In genomic region chr9:114585017-114585345, GRCm38 (mm10) we compare ENCODE assay signal across 8 mouse cellular contexts. TPM values are rescaled to one million over a fixed set of nuclear protein-coding genes. Genes with fewer than 3 reads are reported as not detected.
DNase-seq lines count a peak whose midpoint lies in the region; ATAC-seq and TF ChIP-seq lines count a peak whose summit lies in the region.

No protein-coding gene starts in this region.

- TF ChIP-seq POLR2A in kidney, adult 2 months (IDR thresholded peaks at IDR 0.05; ENCODE audit: low read depth, low read length) = no peak
- TF ChIP-seq POLR2A in CH12.LX (IDR thresholded peaks at IDR 0.05; ENCODE audit: low read depth, low read length) = no peak
- no peak for TF ChIP-seq POLR2A in brain, embryonic 14.5 days (IDR thresholded peaks at IDR 0.05; ENCODE audit: borderline replicate concordance, extremely low read depth, insufficient read depth, insufficient read length, poor library complexity, severe bottlenecking)

- H3K27me3 ChIP-seq in kidney, adult 2 months (replicated peaks; ENCODE audit: control insufficient read depth, insufficient read depth, low read length) = no peaks in the 10 kb centered on the region
- H3K27me3 ChIP-seq in kidney, embryonic 14.5 days (ENCODE audit: control insufficient read depth, insufficient read depth, low read length) = no peaks in the 10 kb centered on the region
- H3K27me3 ChIP-seq in CH12.LX (replicated peaks) = no peaks in the 10 kb centered on the region

- TF ChIP-seq CTCF in kidney, adult 2 months (conservative IDR thresholded peaks at IDR 0.05; ENCODE audit: insufficient read depth, insufficient read length, low read depth, low read length) = peak; percentile 29; the same call in 1 of the 2 replicates
- peak; percentile 44 to 51; a peak in 3 of 4 replicates for TF ChIP-seq CTCF in CH12.LX (conservative IDR thresholded peaks at IDR 0.05 in 1 of 2, IDR thresholded peaks at IDR 0.05 in 1 of 2; ENCODE audit: low read depth in 2 of 2, low read length in 2 of 2)
- peak; percentile 15; the same call in 1 of the 2 replicates for TF ChIP-seq CTCF in brain, embryonic 14.5 days (IDR thresholded peaks at IDR 0.05; ENCODE audit: borderline replicate concordance, extremely low read depth, insufficient read depth, insufficient read length)

- no peaks in the 10 kb centered on the region for H3K79me2 ChIP-seq in CH12.LX (replicated peaks; ENCODE audit: control insufficient read depth, extremely low read depth, insufficient read depth, poor library complexity, severe bottlenecking)

- DNase-seq in kidney, adult 2 months = no peak
- DNase-seq in CH12.LX (ENCODE audit: extremely low read depth) = peak; percentile 56
- peak; percentile 9 for DNase-seq in brain, embryonic 14.5 days (ENCODE audit: low read depth)
- peak; percentile 13 for DNase-seq in lung, postnatal 36 days
- DNase-seq in left cerebral cortex, adult 11 months (ENCODE audit: low spot score) = no peak
- DNase-seq in frontal cortex, postnatal 10 days (ENCODE audit: low spot score in 2 of 2) = no peak

- no peak for TF ChIP-seq RAD21 in CH12.LX (IDR thresholded peaks at IDR 0.05; ENCODE audit: low read depth, low read length)

- in situ Hi-C loops in CH12.LX (cut with MboI; ENCODE audit: low pct_ligation_motif_present, low pct_unique_long_range_greater_than_20kb, low sequenced_read_pairs) = no loop called here

- dilution Hi-C loops in CH12.LX (cut with MboI; ENCODE audit: extremely low pct_ligation_motif_present, extremely low pct_unique_long_range_greater_than_20kb, low sequenced_read_pairs) = no loop called here

- ATAC-seq in kidney, embryonic 14.5 days (ENCODE audit: low FRiP score, low TSS enrichment) = no peak
- no peak for ATAC-seq in erythroblast, adult 5-6 weeks (replicated peaks; ENCODE audit: low FRiP score, poor library complexity, severe bottlenecking)

- no peaks in the 10 kb centered on the region for H3K9me3 ChIP-seq in kidney, embryonic 14.5 days (ENCODE audit: control insufficient read depth, low read length)
- no peaks in the 10 kb centered on the region for H3K9me3 ChIP-seq in CH12.LX (replicated peaks; ENCODE audit: low read length)

- WGBS in kidney, adult 2 months = 56% methylated on average over 5 of the region's 5 CpGs
- WGBS in kidney, embryonic 14.5 days = 48% methylated on average over 5 of the region's 5 CpGs

- no peak overlapping the region for H3K9ac ChIP-seq in kidney, embryonic 14.5 days (ENCODE audit: low read depth, low read length)
- H3K9ac ChIP-seq in CH12.LX (ENCODE audit: insufficient read depth, low read depth) = no peak overlapping the region

- no peak overlapping the region for H3K27ac ChIP-seq in kidney, adult 2 months (ENCODE audit: insufficient read depth, low read depth, low read length)
- H3K27ac ChIP-seq in kidney, embryonic 14.5 days (ENCODE audit: low read depth, low read length) = no peak overlapping the region
- H3K27ac ChIP-seq in CH12.LX (ENCODE audit: insufficient read depth, low read depth) = peak overlapping the region; percentile 76

- no peak for TF ChIP-seq EP300 in CH12.LX (IDR thresholded peaks at IDR 0.05; ENCODE audit: low read length)

- H3K4me2 ChIP-seq in kidney, embryonic 14.5 days (replicated peaks; ENCODE audit: low read depth, low read length) = no peak overlapping the region
- peak overlapping the region; percentile 48; the same call in 1 of the 2 replicates for H3K4me2 ChIP-seq in CH12.LX (ENCODE audit: insufficient read depth, low read depth, poor library complexity, severe bottlenecking)

- H3K36me3 ChIP-seq in kidney, adult 2 months (ENCODE audit: control insufficient read depth, insufficient read depth, low read length) = no peaks in the 10 kb centered on the region; the same call in 1 of the 2 replicates
- H3K36me3 ChIP-seq in kidney, embryonic 14.5 days (ENCODE audit: control insufficient read depth, insufficient read depth, low read length) = peaks cover 21% of the 10 kb centered on the region
- H3K36me3 ChIP-seq in CH12.LX (replicated peaks in 1 of 2; ENCODE audit: control insufficient read depth in 1 of 2, insufficient read depth in 1 of 2, low read length in 1 of 2) = peaks cover 21 to 42% of the 10 kb centered on the region in 2 experiments

- no peaks in the 10 kb centered on the region for H3K4me1 ChIP-seq in kidney, adult 2 months (ENCODE audit: control insufficient read depth, insufficient read depth, low read length)
- peaks cover 5% of the 10 kb centered on the region; the same call in 1 of the 2 replicates for H3K4me1 ChIP-seq in kidney, embryonic 14.5 days (ENCODE audit: control insufficient read depth, insufficient read depth, low read length)
- H3K4me1 ChIP-seq in CH12.LX (ENCODE audit: control insufficient read depth in 1 of 2, insufficient read depth in 2 of 2) = peaks cover 6 to 26% of the 10 kb centered on the region in 2 experiments; a peak in 3 of 4 replicates

- H3K4me3 ChIP-seq in kidney, adult 2 months (ENCODE audit: insufficient read depth, low read depth, low read length) = no peak overlapping the region
- H3K4me3 ChIP-seq in kidney, embryonic 14.5 days (ENCODE audit: low read length) = no peak overlapping the region
- no peak overlapping the region for H3K4me3 ChIP-seq in CH12.LX (replicated peaks in 1 of 3; ENCODE audit: low read depth in 2 of 3, low read length in 2 of 3, poor library complexity in 1 of 3)

TF ChIP-seq in CH12.LX, 34 proteins besides CTCF, POLR2A, EP300 and RAD21:
- TF ChIP-seq MEF2A (IDR thresholded peaks at IDR 0.05; ENCODE audit: borderline replicate concordance, low read depth, low read length) (no peak), NRF1 (IDR thresholded peaks at IDR 0.05; ENCODE audit: low read depth, low read length) (no peak), JUND (conservative IDR thresholded peaks at IDR 0.05; ENCODE audit: low read depth, low read length) (no peak), HCFC1 (IDR thresholded peaks at IDR 0.05; ENCODE audit: low read depth, low read length) (no peak), MXI1 (IDR thresholded peaks at IDR 0.05; ENCODE audit: low read depth, low read length) (no peak), BHLHE40 (IDR thresholded peaks at IDR 0.05; ENCODE audit: low read depth, low read length) (no peak), RCOR1 (conservative IDR thresholded peaks at IDR 0.05; ENCODE audit: low read depth, low read length) (no peak), ZC3H11A (IDR thresholded peaks at IDR 0.05; ENCODE audit: low read depth, low read length) (no peak)

RNA-seq across cellular contexts. Expression of gene Trim71, which starts 20.8 kb away (rescaled TPM):
- 0.01 and 0.05 TPM in 2 replicates for polyA plus RNA-seq in kidney, adult 2 months (2012; rRNA removed)
- polyA plus RNA-seq in kidney, embryonic 14.5 days (2014; fragmentation: Nextera tagmentation; extraction: Ambion mirVana) = 1.1 and 1.4 TPM in 2 replicates
- total RNA-seq in CH12.LX (2012; rRNA removed) (under 0.01 and 0.04 TPM in 2 replicates), CH12.LX (2014; rRNA removed) (not detected in 2 replicates)
- polyA plus RNA-seq in CH12.LX (2012; ENCODE audit: insufficient read length, low read depth) = 0.03 TPM in 1 of 2 replicates, not detected in the other
- polyA plus RNA-seq in brain, embryonic 14.5 days (2012; rRNA removed) = 0.13 and 0.31 TPM in 2 replicates
- not detected in 2 replicates for total RNA-seq in erythroblast, adult 5-6 weeks (2015; ENCODE audit: low replicate concordance)
- total RNA-seq in erythroblast, adult 5-6 weeks (2017; ENCODE audit: low replicate concordance) = not detected in 2 replicates

RNA-seq across cellular contexts. Expression of gene Cnot10, which starts 55.0 kb away (rescaled TPM):
- 21.9 and 24.0 TPM in 2 replicates for polyA plus RNA-seq in kidney, adult 2 months (2012; rRNA removed)
- 41.8 and 74.7 TPM in 2 replicates for polyA plus RNA-seq in kidney, embryonic 14.5 days (2014; fragmentation: Nextera tagmentation; extraction: Ambion mirVana)
- 49.4 and 53.5 TPM in 2 replicates for total RNA-seq in CH12.LX (2012; rRNA removed)
- 67.8 and 75.3 TPM in 2 replicates for total RNA-seq in CH12.LX (2014; rRNA removed)
- polyA plus RNA-seq in CH12.LX (2012; ENCODE audit: insufficient read length, low read depth) = 58.3 and 61.4 TPM in 2 replicates
- 64.4 and 67.7 TPM in 2 replicates for polyA plus RNA-seq in brain, embryonic 14.5 days (2012; rRNA removed)
- 7.1 and 9.4 TPM in 2 replicates for total RNA-seq in erythroblast, adult 5-6 weeks (2015; ENCODE audit: low replicate concordance)
- 11.6 and 13.6 TPM in 2 replicates for total RNA-seq in erythroblast, adult 5-6 weeks (2017; ENCODE audit: low replicate concordance)

Comparison
In these comparisons a context has a peak if more than half of its experiments do, and no peak if none do; other contexts are left out.
1. DNase-seq: peak in CH12.LX (single experiment), brain, embryonic 14.5 days (single experiment) and lung, postnatal 36 days (single experiment); none in kidney, adult 2 months (single experiment), left cerebral cortex, adult 11 months (single experiment) and frontal cortex, postnatal 10 days (0 of 2).
2. Peak in every context shown above with its lines, with median percentiles within 50 percentile points of each other: CTCF ChIP-seq.